Mouse (Mus musculus) C2C12 (cell line): ENCODE measurements around the gene Syt2. TPM values are rescaled to one million over a fixed set of nuclear protein-coding genes. Genes with fewer than 3 reads are reported as not detected.

Experiments
- H3K27me3 ChIP-seq: one replicate; pipeline ENCODE4 v1.6.1; 2011; ENCODE audit not compliant: control insufficient read depth, insufficient read depth, insufficient read length
- H3K36me3 ChIP-seq: one replicate; pipeline ENCODE4 v1.6.1; 2011; ENCODE audit not compliant: control insufficient read depth, insufficient read depth
- H3K4me3 ChIP-seq: one replicate; pipeline ENCODE4 v1.5.1; 2011; ENCODE audit warnings: mild to moderate bottlenecking, control low read depth; ENCODE audit not compliant: poor library complexity, insufficient read depth, severe bottlenecking
- H3K79me2 ChIP-seq: one replicate; pipeline ENCODE4 v1.6.1; 2011; ENCODE audit not compliant: control insufficient read depth, insufficient read depth
- H3K79me3 ChIP-seq: one replicate; pipeline ENCODE4 v1.6.1; 2011; ENCODE audit warnings: low read depth, control low read depth
- H3ac ChIP-seq: one replicate; pipeline ENCODE3; 2011; ENCODE audit warnings: low read depth; ENCODE audit not compliant: control insufficient read depth, insufficient read length
- CEBPB ChIP-seq: IDR thresholded peaks from one replicate; pipeline ENCODE4 v1.6.1; 2011; ENCODE audit warnings: low read depth, mild to moderate bottlenecking, control low read depth, moderate library complexity
- CTCF ChIP-seq: IDR thresholded peaks from one replicate; pipeline ENCODE4 v1.5.1; 2011; ENCODE audit not compliant: control insufficient read depth, insufficient read depth, insufficient read length
- FOSL1 ChIP-seq: IDR thresholded peaks from one replicate; pipeline ENCODE4 v1.8.0; 2011; ENCODE audit warnings: mild to moderate bottlenecking, low read length; ENCODE audit not compliant: poor library complexity, insufficient read depth, severe bottlenecking
- MAX ChIP-seq: IDR thresholded peaks from one replicate; pipeline ENCODE4 v1.6.1; 2011; ENCODE audit warnings: mild to moderate bottlenecking, control low read depth
- MYOD1 ChIP-seq: IDR thresholded peaks from one replicate; pipeline ENCODE4 v1.6.1; 2011; ENCODE audit warnings: low read depth; ENCODE audit not compliant: control insufficient read depth, insufficient read length
- MYOG ChIP-seq: IDR thresholded peaks from one replicate; pipeline ENCODE4 v1.6.1; 2011; ENCODE audit not compliant: control insufficient read depth, insufficient read length; ENCODE audit errors: extremely low read depth
- USF1 ChIP-seq: IDR thresholded peaks from one replicate; pipeline ENCODE4 v1.6.1; 2011; ENCODE audit warnings: low read depth, mild to moderate bottlenecking, control low read depth, moderate library complexity
- polyA plus RNA-seq: library from polyadenylated mRNA; unstranded; fragments of >200 nt; fragmentation: generic; extraction: Trizol; gene quantifications from one replicate; pipeline ENCODE4 v1.2.1, GENCODE M21; 2012; ENCODE audit warnings: missing spikeins

Gene Syt2
- polyA plus RNA-seq, 1 experiment: 0.15 TPM

DNA sequence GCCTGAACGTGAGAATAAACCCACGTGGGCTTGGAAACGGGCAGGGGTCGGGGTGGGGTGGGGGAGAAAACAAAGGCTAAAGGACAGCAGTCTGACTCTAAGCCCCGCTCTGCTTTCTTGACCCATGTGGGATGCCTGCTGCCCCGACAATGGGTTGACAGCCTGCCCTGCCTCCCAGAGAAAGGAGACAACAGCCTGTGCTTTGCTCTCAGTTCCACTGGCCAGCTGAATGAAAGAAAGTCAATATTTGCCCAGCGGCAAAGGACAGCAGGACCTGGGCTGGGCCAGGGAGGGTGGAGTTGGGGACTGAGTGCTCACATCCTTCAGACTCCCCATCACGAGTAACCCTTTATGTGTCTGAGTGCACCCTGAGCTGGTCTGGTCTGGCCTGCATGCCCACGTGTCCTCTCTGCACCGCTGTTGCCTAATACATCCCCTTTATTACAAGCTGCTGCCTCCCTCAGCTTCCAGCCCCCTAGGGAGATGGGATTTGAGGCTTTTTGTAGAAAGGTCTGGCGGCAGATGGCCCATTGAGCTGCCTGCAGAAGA is 67.0 kb downstream of the Syt2 start:
- no peaks in the 10 kb centered on the region for H3K36me3 ChIP-seq
- H3K4me3 ChIP-seq: no peak overlapping the region
- H3K79me3 ChIP-seq: no peaks in the 10 kb centered on the region
- H3ac ChIP-seq: no peak overlapping the region
- no peaks in the 10 kb centered on the region for H3K79me2 ChIP-seq
- TF ChIP-seq CTCF (no peak), FOSL1 (no peak), MYOG (no peak), CEBPB (no peak), USF1 (no peak), MAX (no peak), MYOD1 (no peak)
- H3K27me3 ChIP-seq: peaks cover 66% of the 10 kb centered on the region

DNA sequence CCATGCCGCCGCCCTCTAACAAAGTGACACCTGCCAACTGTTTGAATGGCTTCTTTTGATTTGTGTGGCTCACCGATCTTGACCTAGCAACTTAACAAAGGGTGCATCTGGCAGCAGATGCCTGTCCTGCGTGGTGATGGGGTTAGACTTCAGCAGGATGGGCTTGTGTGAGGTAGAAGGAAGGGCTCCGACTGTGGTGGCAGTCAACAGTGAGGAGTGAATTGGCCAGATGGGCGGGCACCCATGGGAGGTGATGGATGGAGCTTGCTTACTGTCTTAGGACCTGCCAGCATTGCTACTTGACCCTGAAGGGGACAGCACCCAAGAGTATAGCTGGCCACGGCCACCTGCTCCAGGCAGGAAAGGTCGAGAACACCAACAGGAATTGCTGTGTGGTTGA is 67.7 kb downstream of the Syt2 start:
- H3K79me2 ChIP-seq: no peaks in the 10 kb centered on the region
- no peak overlapping the region for H3K4me3 ChIP-seq
- peaks cover 66% of the 10 kb centered on the region for H3K27me3 ChIP-seq
- no peak for TF ChIP-seq USF1
- TF ChIP-seq MYOD1: no peak
- TF ChIP-seq MAX: no peak
- no peak for TF ChIP-seq MYOG
- TF ChIP-seq CEBPB: no peak
- no peak for TF ChIP-seq CTCF
- TF ChIP-seq FOSL1: no peak
- H3K79me3 ChIP-seq: no peaks in the 10 kb centered on the region
- H3ac ChIP-seq: no peak overlapping the region
- H3K36me3 ChIP-seq: no peaks in the 10 kb centered on the region

DNA sequence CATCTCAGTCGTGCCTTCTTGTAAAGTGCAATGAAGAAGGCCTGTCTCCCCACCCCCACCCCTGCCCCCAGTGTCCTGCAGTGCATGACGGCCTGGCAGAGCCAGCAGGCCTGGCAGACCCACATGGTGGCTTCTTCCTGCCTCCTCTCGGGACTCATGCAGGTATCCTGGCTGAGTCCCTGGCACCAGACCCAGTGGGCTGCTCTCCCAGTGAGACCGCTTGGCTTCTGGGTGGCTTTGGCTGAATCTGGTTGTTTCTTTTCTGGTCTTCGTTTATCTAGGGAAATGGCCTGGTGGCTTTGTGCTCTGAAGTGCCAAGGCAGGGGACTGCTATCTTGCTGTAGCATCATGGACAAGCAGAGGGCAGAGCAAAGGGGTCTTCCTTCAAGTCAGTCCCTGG is 68.6 kb downstream of the Syt2 start:
- Histone ChIP-seq H3K4me3 (no peak overlapping the region), H3ac (no peak overlapping the region), H3K36me3 (no peaks in the 10 kb centered on the region), H3K27me3 (peaks cover 66% of the 10 kb centered on the region), H3K79me3 (no peaks in the 10 kb centered on the region), H3K79me2 (no peaks in the 10 kb centered on the region)
- no peak for TF ChIP-seq MYOD1
- no peak for TF ChIP-seq FOSL1
- no peak for TF ChIP-seq CTCF
- no peak for TF ChIP-seq CEBPB
- TF ChIP-seq MYOG: no peak
- no peak for TF ChIP-seq USF1
- TF ChIP-seq MAX: no peak

DNA sequence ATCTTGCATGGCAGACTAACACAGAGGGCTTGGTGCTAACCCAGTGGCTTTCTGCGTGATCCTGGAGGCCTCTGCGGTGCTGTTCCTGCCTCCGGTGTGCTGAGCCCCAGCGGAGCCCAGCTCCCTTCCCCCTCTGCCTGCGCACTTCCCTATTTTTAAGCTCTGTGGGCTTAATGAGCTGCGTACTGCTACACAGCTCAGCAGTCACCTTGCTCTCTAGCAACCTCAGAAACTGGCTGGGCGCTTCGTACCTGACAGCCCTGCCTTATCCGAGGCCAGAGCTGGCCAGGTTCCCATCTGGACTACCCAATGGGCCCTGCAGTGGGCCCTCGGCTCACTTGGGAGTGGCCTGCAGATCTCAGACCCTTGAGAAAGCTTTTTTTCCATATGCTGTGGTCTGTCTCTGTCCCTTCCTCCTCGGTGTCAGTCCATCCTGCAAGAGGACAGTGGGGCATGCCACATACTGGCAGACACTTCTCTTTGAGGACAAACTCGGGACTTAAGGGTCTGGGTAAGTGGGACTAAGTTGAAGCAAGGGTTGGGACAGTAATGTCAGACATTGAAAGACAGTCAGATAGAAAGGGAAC is 73.3 kb downstream of the Syt2 start:
- H3ac ChIP-seq: no peak overlapping the region
- H3K36me3 ChIP-seq: no peaks in the 10 kb centered on the region
- peaks cover 45% of the 10 kb centered on the region for H3K27me3 ChIP-seq
- H3K79me3 ChIP-seq: no peaks in the 10 kb centered on the region
- no peak overlapping the region for H3K4me3 ChIP-seq
- TF ChIP-seq USF1 (no peak), MAX (no peak), CEBPB (no peak), FOSL1 (no peak), MYOG (no peak), CTCF (no peak), MYOD1 (no peak)
- H3K79me2 ChIP-seq: no peaks in the 10 kb centered on the region

DNA sequence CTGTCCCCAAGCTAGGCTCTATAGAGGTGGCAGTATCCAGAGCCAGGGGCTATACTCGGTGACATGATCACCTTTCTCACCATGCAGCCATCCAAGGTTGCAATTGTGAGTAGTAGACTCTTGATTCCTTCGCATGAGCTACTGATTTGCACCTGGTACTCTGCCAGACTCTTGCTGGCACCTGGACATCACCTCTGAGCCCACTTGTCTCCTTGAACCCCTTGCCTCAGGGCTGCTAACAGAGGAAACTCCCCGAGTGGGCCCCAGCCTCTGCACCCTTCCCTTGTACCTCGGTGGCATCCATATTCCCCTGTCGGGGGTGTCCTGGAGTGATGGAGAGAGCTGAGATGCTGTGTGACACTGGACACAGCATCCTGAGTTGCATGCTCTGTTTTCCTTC is 75.0 kb downstream of the Syt2 start:
- peaks cover 54% of the 10 kb centered on the region for H3K27me3 ChIP-seq
- no peaks in the 10 kb centered on the region for H3K36me3 ChIP-seq
- H3K79me3 ChIP-seq: no peaks in the 10 kb centered on the region
- H3K79me2 ChIP-seq: no peaks in the 10 kb centered on the region
- TF ChIP-seq FOSL1: no peak
- no peak for TF ChIP-seq MYOD1
- TF ChIP-seq CEBPB: no peak
- TF ChIP-seq MAX: no peak
- TF ChIP-seq MYOG: no peak
- TF ChIP-seq CTCF: no peak
- TF ChIP-seq USF1: no peak
- H3ac ChIP-seq: no peak overlapping the region
- no peak overlapping the region for H3K4me3 ChIP-seq

DNA sequence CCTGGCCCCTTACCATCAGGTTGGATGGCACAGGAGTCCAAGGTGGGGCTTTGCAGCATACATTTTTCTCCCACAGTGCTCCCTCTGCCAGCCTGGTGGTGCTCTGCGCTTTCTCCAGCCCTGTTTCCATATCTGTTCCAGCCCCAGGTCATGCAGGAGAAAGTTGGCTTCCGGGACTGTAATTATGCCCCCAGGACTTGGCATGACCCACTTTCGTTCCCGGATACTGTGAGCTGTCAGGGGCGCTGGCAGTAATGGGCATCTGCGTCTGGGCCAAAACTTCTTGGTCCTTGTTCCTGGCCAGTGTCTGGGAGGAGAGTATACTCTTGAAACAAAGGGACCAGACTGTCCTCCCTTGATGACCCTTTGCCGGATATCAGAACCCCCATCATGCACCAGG is 76.4 kb downstream of the Syt2 start:
- Histone ChIP-seq H3K36me3 (no peaks in the 10 kb centered on the region), H3K79me2 (no peaks in the 10 kb centered on the region), H3K4me3 (no peak overlapping the region), H3K27me3 (peaks cover 61% of the 10 kb centered on the region), H3ac (no peak overlapping the region), H3K79me3 (no peaks in the 10 kb centered on the region)
- TF ChIP-seq MYOG: no peak
- no peak for TF ChIP-seq USF1
- no peak for TF ChIP-seq CTCF
- no peak for TF ChIP-seq CEBPB
- no peak for TF ChIP-seq MYOD1
- no peak for TF ChIP-seq FOSL1
- no peak for TF ChIP-seq MAX
